Mouse (Mus musculus) layer of hippocampus, adult 6 months (tissue): Measurements from ENCODE around the gene Sema6c. TPM values are rescaled to one million over a fixed set of nuclear protein-coding genes. Genes with fewer than 3 reads are reported as not detected.

Experiments used
- long read RNA-seq, 2 experiments: library from polyadenylated mRNA; unstranded; transcript quantifications; one replicate each; pipeline ENCODE4 v2.0.0; 2019 to 2020
- microRNA-seq: library from miRNA; unstranded; fragments of <30 nt; microRNA quantifications from one replicate; pipeline ENCODE4 v1.2.0, GENCODE M21; 2020
- polyA plus RNA-seq: library from polyadenylated mRNA; unstranded; fragments of <200 nt; fragmentation: Nextera tagmentation; gene quantifications from 2 replicates; pipeline ENCODE4 v1.2.3, GENCODE M21; 2021

Gene Sema6c
- 1.2 and 2.4 TPM in 2 replicates for polyA plus RNA-seq
- long read RNA-seq, experiment 1, partial matches to known transcripts, result 0 of 2 reads
- long read RNA-seq, experiment 1, other reads (novel, unspliced or antisense), result 2 of 2 reads
- long read RNA-seq, experiment 2, full-length matches to known transcripts, result 2 of 13 reads
- long read RNA-seq, experiment 2, partial matches to known transcripts, result 4 of 13 reads
- long read RNA-seq, experiment 2, other reads (novel, unspliced or antisense), result 7 of 13 reads

DNA sequence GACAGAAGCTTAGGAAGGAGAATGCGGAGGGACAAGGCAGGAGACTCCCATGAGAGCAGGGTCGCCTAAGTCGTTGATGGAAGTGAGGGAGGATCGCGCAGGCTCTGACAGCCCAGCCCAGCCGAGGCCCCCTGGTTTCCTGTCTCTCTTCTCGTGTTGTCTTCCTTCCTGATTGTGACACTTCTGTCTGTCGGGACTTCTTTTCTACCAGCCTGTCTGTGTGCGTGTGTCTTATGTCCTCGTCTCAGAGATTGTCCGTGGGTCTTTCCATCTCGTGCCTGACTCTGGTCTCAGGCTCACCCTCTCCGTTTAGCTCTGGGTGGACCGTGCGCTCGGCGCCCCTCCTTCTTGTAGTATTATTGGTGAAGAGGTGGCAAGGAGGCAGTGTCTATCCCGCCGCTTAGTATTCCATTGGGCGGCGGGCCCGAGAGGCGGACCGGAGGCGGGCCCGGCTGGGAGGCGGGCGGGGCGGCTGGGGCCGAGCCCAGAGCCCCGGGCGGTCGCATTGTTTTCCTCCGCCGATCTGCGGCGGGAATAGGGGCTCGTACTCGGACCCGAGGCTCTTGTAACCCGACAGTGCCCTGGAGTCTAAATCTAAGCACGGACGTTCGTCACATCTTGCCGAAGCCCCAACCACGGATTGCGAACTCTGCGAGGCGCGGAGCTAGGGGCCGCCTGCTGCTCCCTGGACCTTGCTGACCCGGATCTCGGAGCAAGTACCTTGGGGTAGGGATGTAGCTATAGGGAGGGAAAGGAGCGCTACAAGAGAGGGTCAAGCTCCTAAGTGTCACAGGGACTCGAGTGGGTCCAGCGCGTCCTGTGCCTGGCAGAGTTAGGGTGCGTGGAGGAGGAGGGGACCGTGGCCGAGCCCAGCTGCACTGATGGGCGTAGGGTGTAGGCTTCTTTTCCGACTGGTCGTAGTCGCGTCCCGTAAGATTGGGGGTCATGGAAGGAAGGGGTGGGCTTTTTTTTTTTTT, at the start of gene Sema6c:
Sema6c (plus strand) TSS at position 471 of the 977 bp plus-strand sequence.

DNA sequence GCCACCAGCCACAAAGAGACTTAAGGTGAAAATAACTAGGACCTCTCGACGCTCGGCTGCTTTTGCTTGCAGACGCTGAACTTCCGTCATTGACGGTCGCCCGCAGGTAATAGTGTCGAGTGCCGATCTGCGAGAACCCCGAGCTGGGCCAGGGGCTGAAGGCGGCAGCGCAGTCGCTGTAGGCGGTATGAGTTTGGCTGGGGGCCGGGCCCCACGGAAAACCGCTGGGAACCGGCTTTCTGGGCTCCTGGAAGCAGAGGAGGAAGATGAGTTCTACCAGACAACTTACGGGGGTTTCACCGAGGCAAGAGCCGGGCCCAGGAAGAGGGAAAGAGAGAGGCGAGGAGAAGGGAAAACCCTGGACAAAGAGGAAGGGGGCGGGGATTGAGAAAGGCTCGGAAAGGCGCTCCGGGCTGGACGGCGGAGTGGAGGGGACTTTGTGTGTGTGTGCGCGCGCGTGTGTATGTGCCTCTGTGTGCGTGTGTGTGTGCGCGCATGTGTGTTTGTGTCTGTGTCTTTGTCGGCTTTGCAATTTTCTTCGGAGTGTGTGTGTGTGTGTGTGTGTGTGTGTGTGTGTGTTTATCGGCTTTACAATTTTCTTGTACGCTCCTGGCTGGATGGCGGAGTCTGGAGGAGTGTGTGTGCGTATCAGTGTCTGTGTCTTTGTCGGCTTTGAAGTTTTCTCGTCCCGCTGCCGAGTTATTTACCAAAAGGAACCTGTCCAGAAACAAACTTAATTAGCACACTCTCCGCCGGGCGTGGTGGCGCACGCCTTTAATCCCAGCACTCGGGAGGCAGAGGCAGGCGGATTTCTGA, 49.1 kb upstream of the Sema6c start, which contains the start of gene Vps72:
Vps72 (plus strand) TSS at position 112 of the 816 bp plus-strand sequence.

DNA sequence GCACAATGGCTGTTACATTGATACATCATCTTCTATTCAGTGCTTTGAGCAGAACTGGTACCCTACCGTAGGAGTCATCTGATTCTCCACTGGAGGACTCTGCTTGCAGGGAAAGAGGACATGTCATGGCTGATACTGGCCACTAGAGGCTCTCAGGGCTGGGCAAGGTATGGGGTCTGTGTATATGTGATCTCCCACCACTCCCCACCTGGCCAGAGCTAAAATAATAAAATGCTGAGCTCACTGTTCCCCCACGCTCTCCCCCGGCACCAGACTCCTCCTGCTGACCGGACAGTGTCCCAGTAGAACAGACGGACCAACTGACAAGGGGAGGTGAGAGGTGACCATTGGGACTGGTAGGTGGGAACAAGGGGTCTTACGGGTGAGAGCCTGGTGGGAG, 36.0 kb upstream of the Sema6c start, which contains the start of gene Tmod4:
Tmod4 (plus strand) TSS at position 231 of the 400 bp plus-strand sequence.

DNA sequence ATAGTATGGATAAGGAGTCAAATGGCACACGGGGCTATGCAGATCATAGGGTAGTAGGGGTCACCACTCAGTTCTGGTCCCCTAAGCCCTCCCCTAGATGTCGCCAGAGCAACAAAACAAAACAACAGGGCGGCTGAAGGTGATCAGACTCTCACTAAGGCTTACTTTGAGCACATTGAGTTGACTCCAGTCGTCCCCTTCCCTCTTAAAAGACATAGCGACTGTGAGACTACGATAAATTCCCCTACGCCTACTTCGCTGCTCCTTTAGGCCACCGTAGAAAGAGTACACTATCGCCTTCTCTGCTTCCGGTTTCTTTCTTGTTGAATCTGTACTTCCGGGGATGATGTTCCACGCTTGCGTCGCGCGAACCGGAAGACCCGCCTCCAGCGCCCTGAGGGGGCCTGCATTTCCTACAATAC, 26.6 kb upstream of the Sema6c start, which contains the start of the genes Scnm1 and Lysmd1:
Scnm1 (minus strand) TSS at position 332 of the 422 bp plus-strand sequence.
Lysmd1 (plus strand) TSS at position 409 of the 422 bp plus-strand sequence.

DNA sequence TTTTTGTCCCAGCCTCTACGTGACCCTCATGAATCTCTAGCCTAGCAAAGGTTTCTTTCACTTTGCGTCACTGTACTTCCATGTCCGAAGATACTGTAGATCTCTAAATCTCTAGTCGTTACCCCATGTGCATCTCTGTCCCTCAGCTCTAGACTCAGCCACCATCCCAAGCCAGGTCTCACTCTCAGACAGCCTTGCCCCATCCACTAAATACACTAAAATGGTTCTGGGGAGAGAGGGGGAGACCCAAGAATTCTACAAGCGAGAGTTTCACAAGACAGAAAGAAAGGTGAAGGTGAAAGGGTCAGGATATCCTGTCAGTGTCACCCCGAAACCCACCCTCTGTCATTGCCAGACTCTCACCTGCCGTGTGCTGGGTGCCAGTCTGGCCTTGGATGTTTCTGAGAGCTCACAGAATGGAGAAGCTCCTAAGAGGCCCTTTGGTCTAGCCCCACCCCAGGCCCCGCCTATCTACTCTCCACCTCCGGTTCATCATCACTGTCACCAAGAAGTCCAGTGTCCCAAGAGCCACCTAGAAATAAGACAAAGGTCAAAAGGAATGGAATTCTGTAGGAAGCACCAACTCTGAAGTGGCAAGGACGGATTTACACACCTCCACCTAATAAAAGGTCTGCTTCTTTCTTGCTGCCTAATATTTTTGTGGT, 18.2 kb upstream of the Sema6c start, which contains the start of gene Tnfaip8l2:
Tnfaip8l2 (minus strand) TSS at position 409 of the 665 bp plus-strand sequence.

DNA sequence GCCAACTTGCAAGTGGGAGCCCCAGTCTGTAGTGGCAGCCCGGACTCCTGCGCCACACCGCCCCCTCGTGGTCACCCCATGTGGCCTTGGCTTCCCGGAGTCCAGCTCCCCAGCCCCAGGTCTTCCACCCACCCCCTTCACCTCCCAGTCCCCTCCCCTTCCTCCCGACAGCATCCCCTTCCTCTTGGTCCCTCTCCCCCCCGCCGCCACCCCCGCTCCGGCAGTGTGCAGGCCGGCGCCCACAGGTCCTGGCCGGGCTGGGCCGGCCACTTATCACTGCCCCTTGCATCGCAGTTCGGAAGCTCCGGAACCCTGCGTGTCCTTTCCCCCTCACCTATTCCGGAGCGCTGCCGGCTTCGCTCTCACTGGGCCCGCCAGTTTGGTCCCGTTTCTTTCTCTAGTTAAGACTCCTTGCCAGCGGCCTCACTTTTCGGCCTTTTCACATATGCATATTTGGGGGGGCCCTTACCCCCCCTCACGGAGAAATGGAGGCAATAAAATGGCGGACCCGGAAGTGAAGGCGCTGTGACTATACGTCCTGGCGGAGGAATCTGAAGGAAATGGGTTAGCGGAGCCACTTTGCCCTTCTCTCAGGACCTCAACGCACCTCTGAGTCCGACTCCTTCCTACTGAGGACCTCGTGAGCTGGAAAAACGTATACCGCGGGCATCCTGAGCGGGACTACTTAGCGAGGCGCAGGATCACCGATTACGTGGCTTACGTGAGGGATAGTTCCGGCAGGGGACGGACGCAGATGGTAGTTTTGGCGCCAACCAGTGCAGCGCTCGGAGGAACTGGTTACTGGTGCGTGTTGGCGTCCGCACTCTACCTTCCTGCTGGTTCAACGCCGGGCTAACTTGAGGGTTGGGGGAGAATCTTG, 57.2 kb downstream of the Sema6c start, which contains the start of gene Gabpb2:
Gabpb2 (minus strand) TSS at position 662 of the 880 bp plus-strand sequence.

Small RNA genes lying within 50 kb of the gene (microRNA-seq; reads per million reads assigned to microRNA genes)
- gene Mir8099-1, result not detected

Other genes starting within 250 kb of the Sema6c start
- gene Selenbp1, start 227.4 kb upstream of the Sema6c start, polyA plus RNA-seq, result 36.6 and 38.5 TPM in 2 replicates
- 2.5 and 2.6 TPM in 2 replicates for gene Rfx5, start 206.4 kb upstream of the Sema6c start, polyA plus RNA-seq
- gene Pi4kb, start 185.7 kb upstream of the Sema6c start, polyA plus RNA-seq, result 9.2 and 10.6 TPM in 2 replicates
- gene Zfp687, start 145.0 kb upstream of the Sema6c start, polyA plus RNA-seq, result 4.8 and 5.7 TPM in 2 replicates
- 232 and 236 TPM in 2 replicates for gene Psmd4, start 117.8 kb upstream of the Sema6c start, polyA plus RNA-seq
- gene Pip5k1a, start 53.5 kb upstream of the Sema6c start, polyA plus RNA-seq, result 11.3 and 13.1 TPM in 2 replicates
- 42.0 and 50.9 TPM in 2 replicates for gene Vps72, start 49.4 kb upstream of the Sema6c start, polyA plus RNA-seq
- gene Tmod4, start 36.0 kb upstream of the Sema6c start, polyA plus RNA-seq, result 0.41 and 0.44 TPM in 2 replicates
- 58.4 and 58.8 TPM in 2 replicates for gene Scnm1, start 26.4 kb upstream of the Sema6c start, polyA plus RNA-seq
- 9.2 and 11.4 TPM in 2 replicates for gene Lysmd1, start 26.4 kb upstream of the Sema6c start, polyA plus RNA-seq
- gene Tnfaip8l2, start 18.1 kb upstream of the Sema6c start, polyA plus RNA-seq, result 2.6 and 3.7 TPM in 2 replicates
- gene Gabpb2, start 57.5 kb downstream of the Sema6c start, polyA plus RNA-seq, result 0.60 and 0.73 TPM in 2 replicates
- 66.2 and 87.2 TPM in 2 replicates for gene Cdc42se1, start 68.3 kb downstream of the Sema6c start, polyA plus RNA-seq
- 286 and 302 TPM in 2 replicates for gene Mllt11, start 71.7 kb downstream of the Sema6c start, polyA plus RNA-seq
- 0.06 and 0.23 TPM in 2 replicates for gene Gm128, start 81.1 kb downstream of the Sema6c start, polyA plus RNA-seq
- gene Bnipl, start 90.7 kb downstream of the Sema6c start, polyA plus RNA-seq, result not detected in 2 replicates
- 19.7 and 19.9 TPM in 2 replicates for gene Mindy1, start 120.9 kb downstream of the Sema6c start, polyA plus RNA-seq
- 12.4 and 16.6 TPM in 2 replicates for gene Prune1, start 121.6 kb downstream of the Sema6c start, polyA plus RNA-seq
- 0.15 and 0.19 TPM in 2 replicates for gene Anxa9, start 146.7 kb downstream of the Sema6c start, polyA plus RNA-seq
- gene Cers2, start 154.3 kb downstream of the Sema6c start, polyA plus RNA-seq, result 45.4 and 46.9 TPM in 2 replicates
- gene Setdb1, start 196.7 kb downstream of the Sema6c start, polyA plus RNA-seq, result 7.9 and 9.7 TPM in 2 replicates
- not detected in 2 replicates for gene 4930558C23Rik, start 242.4 kb downstream of the Sema6c start, polyA plus RNA-seq